Mouse (Mus musculus) ES-E14 (cell line): Measurements from ENCODE around the gene Trpv4.

Experiments
- CHD2 ChIP-seq: IDR thresholded peaks from 2 replicates; pipeline ENCODE4 v1.6.1; 2014; ENCODE audit warnings: mild to moderate bottlenecking, low read depth, low read length, inconsistent platforms
- ZNF384 ChIP-seq: IDR thresholded peaks from 2 replicates; pipeline ENCODE4 v1.6.1; 2012; ENCODE audit warnings: low read depth, low read length, inconsistent platforms

DNA sequence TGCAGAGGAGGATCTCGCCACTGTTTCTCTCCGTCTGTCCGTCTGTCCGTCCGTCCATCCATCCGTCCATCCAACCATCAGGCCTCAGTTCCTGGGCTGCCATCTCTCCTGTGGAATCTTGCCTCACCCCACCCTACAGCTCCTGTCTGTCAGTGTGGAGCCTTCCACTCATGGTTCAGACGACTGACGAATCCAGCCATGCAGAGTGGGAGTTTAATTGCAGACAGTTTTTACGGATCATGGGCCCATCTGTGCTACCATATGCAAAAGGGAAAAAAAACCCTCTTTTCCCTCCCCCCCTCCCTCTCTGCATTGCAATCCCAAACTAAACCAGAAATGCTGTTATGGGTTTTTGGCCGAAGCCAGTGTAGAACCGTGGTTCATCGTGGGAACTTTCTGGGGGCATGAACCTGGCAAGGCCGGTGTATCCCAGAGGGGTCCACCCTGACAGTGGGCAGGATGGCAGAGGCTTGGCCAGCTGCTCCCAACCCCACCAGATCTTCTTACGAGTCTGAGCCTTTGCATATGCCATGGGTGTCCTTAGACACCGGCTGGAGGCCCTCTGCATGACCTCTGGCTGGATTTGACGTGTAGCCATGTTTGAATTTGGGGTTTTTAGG lies 82.1 kb downstream of the Trpv4 start:
- TF ChIP-seq CHD2 (no peak), ZNF384 (no peak)
